Mouse (Mus musculus) olfactory bulb, adult 2 months (tissue): Measurements from ENCODE around the gene Ctsw.

Experiments
- CTCF ChIP-seq: fragments of 200-500 bp; IDR thresholded peaks from 2 replicates; pipeline ENCODE4 v1.5.1; 2012; ENCODE audit warnings: low read depth, mild to moderate bottlenecking, low read length, moderate library complexity; ENCODE audit not compliant: insufficient read depth
- POLR2A ChIP-seq: fragments of 200-500 bp; IDR thresholded peaks from 2 replicates; pipeline ENCODE4 v1.6.1; 2012; ENCODE audit warnings: mild to moderate bottlenecking, low read depth, low read length, moderate library complexity; ENCODE audit not compliant: insufficient read depth

GRCm38 (mm10) chr19:5515840-5516777 lies 47.8 kb upstream of the Ctsw start:
- TF ChIP-seq CTCF (no peak), POLR2A (no peak)
